Mouse (Mus musculus) spleen, adult 12 weeks (tissue): Measurements from ENCODE around the gene Slc25a18.
"Not testable (repeated sequence)": the region's sequence is repeated elsewhere in the genome, so short reads cannot be mapped to it uniquely, and the experiment has no call there.

Experiments used
- DNase-seq: peaks from one replicate; pipeline ENCODE4 v3.0.0; 2022; ENCODE audit warnings: low spot score

The Slc25a18 gene

DNA sequence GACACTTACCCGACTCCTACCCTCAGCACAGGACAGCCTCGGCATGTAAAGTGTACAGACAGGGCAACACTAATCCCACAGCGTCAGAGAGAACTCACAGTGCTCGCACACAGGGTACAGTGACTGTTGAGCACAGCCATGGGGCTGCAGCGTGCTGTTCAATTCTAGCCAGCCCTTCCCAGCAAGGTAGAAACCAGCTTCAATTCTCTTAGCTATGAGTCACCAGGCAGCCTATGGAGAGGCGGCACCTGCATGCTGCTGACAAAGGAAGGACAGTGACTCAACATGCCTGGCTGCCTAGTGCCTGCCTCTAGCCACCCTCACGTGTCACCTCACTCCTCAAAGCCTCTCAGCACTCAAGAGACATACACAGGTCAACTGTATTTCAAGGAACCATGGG, 24.6 kb downstream of the Slc25a18 start:
- no peak for DNase-seq

DNA sequence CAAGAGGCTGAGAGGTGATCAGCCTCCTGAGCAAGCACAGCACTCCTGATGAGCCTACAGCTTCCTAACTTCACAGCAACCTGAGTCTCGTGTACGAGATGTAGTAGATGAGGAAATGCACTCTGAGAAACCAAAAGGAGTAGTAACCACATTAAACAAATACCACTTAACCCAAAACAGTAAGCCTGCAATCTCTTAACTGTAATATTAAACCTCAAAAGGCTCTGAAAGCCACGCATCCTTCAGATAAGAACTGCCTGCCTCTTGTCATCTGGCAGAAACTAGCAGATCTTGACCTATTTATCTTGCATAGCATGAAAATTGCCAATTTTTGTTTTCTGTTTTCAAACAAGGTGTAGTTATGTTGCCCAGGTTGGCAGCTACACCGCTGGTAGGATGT, 25.5 kb downstream of the Slc25a18 start:
- no peak for DNase-seq

DNA sequence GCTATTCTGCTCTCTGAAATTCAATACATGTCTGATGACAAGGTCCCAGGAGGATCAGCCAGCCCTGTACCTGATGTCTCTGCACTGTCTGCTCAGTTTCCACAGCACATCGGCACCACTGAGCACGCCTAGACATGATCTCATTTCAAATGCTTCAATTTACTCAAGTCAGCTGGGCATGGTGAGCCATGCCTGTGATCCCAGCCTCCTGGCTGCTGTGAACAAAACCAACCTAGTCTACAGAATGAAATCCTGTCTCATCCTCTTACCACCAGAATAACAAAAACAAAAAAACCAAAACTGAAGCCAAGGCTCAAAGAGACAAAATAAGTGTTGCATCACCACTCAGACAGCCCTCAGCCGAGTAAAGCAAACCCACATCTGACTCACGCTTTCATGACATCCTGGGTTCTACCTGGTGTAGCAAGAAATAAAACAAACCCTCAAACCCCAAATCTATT, 26.2 kb downstream of the Slc25a18 start:
- DNase-seq: no peak

DNA sequence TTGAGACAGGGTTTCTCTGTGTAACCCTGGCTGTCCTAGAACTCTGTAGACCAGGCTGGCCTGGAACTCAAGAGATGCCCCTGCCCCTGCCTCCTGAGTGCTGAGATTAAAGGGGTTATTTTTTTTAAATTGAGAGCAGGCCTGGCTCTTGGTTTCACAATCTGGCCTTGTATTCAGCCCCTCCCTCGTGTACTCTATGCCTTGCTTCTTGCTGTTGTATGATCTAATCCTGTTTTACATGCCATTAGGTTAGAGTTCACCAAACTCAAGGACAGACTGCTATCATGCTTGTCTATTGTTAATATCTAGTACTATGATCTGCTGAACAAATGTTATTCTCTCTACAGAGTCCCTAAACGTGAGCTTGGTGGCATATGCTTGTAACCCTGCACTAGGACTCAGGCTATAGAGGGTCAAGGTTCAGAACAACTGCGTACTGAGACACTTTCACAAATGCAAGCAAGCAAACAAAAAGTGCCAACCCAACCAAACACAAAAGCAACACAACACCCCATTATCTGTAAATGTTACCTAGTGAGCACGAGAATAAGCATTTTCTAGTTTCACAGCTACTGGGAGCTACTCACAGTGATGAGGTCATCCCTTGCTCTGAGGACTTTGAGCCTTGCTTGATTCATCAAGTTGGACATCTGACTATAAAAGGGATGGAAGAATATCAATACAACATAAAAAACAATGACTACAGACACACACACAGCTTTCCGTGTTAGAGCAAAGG, 33.8 kb downstream of the Slc25a18 start:
- no peak for DNase-seq

DNA sequence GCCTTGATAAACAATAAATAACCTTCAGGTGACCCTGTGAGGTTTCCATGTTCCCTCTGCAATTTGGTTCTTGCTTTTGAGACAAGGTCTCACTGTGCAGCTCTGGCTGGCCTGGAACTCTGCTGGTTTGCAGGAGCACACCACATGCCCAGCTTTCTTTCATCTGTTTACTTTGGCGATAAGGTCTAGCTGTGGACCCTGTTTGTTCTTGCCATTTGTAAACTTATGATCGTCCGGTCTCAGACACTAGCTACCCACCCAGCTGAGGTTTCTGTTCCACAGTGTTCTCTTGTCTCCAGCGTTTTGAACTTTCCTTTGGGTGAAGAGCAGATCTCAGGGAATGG, 34.3 kb downstream of the Slc25a18 start:
- no peak for DNase-seq

DNA sequence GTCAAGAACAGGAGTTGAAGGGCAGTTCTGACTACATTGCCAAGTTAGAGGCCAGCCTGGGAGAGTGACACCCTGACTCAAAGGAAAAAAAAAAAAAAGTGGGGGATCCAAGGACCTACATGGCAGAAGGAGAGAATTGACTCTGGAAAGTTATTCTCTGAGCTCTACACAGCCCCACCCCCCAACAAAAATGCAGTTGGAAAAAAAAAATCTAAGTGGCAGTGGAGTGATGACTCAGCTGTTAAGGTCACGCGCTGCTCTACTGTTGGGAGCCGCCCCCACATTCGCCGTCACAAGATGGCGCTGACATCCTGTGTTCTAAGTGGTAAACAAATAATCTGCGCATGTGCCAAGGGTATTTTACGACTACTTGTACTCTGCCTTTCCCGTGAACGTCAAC, 38.6 kb downstream of the Slc25a18 start:
- DNase-seq: not testable (repeated sequence)

DNA sequence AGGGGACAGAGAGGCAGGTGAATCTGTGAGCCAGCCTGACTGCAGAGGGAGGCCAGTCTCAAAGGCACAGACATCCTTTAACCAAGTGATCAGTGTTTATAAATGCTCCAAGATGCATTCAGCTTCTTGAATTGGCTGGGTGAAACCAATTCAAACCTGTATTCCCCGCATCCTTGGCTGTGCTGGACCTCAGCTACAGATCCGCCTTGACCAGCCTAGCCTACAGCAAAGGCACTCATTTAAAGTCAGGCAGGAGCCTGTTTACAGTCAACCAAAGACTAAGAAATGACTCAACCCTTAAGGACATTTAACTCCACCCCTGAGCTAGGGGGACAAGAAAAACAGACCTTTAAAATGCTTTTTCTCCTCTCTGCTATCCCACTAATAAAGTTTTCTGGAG, 45.9 kb downstream of the Slc25a18 start:
- DNase-seq: no peak

DNA sequence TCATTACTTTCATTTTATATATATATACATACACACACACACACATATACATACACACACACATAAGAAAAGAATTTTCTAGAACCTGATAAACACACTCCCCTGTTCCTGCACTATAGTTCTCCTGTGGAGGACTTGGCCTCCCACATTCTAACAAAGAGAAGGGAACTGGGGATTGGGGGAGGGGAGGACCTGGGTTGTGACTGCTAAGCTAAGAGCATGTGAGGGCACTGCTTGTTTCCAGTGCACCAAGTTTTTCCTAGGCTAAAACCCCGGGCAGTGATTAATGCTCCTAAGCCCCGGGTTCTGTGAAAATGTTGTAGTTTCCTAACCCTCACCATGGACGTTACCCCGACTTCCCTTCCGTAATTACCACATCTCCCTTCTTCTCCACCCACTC, 46.8 kb downstream of the Slc25a18 start:
- DNase-seq: no peak

DNA sequence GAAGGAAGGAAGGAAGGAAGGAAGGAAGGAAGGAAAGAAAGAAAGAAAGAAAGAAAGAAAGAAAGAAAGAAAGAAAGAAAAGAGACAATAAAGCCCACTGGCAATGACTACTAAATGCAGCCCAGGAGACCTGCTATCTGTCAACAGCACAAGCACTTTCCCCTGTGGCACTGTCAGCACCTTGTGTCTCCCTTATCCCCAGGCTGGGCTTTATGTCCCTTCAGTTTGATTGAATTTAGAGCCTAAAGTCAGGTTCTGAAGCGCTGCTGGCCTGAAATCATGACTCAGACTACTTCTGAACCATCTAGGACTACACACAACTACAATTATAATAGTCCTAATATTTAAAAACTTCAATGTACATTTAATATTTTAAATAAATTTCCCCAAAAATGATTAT, 47.6 kb downstream of the Slc25a18 start:
- no peak for DNase-seq

DNA sequence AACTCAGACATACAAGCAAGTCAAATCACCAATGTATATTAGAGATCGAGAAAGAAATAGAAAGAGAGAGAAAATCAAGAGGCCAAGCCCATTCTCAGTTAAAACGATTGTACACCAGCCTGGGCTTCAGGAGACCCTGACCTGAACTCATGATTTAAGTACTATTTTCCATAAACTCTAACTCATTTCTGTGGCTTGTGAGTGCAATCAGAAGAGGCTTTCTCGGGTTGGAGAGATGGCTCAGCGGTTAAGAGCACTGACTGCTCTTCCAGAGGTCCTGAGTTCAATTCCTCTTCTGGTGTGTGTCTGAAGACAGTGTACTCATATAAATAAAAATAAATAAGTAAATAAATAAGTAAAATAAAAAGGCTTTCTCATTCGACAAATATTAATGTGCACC, 48.3 kb downstream of the Slc25a18 start:
- no peak for DNase-seq

DNA sequence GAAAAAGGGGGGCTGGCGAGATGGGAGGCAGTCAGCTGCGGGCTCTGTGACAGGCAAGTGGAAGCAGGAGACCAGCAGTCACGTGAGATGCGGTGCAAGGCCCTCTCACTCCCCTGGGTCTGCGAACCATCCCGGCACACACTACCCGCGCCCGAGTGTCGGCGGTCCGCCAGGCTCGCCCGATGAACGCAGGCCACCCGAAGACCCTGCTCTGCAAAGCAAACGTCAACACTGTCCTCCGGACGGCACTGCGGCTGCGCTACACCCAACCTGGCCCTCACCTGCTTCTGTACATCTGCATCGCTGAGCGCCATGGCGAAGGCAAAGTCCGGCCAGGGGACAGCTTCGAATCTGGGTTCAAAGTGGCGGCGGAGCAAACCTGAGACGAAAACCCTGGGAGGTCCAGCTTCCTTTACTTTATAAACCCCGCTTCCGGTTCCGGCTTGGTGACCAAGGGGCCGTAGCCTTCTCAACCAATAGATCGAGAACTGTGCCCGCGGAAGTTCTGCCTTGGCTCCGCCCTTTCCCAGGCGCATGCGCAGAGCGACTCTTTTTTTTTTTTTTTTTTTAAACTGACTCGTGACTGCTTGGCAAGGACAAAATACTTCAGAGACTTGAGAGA, 49.0 kb downstream of the Slc25a18 start, which contains the start of gene Atp6v1e1:
Atp6v1e1 (minus strand) TSS at position 487 of the 622 bp plus-strand sequence.
- peak; percentile 94 for DNase-seq

DNA sequence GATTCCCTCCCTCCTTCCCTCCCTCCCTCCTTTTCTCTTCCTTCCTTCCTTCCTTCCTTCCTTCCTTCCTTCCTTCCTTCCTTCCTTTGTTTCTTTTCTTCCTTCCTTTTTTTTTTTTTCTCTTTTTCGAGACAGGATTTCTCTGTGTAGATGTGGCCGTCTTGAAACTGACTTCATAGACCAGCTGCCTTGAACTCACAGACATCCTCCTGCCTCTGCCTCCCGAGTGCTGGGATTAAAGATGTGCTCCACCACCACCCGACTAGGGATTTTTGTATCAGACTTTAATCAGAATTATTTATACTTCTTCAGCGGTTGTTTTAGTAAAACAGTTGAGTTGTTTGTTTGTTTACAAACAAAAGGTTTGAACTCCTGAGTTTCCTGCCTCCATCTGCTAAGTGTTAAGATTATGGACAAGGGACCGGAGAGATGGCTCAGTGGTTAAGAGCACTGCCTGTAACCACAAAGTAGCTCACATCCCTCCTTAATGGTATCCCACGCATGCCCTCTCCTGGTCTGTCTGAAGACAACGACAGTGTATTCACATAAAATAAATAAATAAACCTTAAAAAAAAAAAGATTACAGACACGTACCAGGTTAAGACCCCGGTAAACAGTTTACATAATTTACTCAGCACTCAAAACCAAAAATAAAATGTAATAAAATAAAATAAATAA, 49.7 kb downstream of the Slc25a18 start:
- no peak for DNase-seq

DNA sequence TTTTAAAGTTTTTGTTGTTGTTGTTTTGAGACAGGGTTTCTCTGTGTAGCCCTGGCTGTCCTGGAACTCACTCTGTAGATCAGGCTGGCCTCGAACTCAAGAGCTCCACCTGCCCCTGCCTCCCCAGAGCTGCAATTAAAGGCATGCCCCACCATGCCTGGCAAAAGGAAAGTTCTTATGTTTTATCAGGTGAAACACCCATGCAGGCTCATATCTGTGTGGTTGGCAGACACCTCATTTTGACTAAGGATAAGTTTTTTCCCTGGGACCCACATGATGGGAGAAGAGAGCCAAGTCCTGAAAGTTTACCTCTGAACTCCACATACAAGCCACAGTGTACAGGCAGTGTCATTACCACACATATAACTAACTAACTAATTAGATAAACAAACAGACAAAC, 56.7 kb downstream of the Slc25a18 start:
- DNase-seq: no peak

DNA sequence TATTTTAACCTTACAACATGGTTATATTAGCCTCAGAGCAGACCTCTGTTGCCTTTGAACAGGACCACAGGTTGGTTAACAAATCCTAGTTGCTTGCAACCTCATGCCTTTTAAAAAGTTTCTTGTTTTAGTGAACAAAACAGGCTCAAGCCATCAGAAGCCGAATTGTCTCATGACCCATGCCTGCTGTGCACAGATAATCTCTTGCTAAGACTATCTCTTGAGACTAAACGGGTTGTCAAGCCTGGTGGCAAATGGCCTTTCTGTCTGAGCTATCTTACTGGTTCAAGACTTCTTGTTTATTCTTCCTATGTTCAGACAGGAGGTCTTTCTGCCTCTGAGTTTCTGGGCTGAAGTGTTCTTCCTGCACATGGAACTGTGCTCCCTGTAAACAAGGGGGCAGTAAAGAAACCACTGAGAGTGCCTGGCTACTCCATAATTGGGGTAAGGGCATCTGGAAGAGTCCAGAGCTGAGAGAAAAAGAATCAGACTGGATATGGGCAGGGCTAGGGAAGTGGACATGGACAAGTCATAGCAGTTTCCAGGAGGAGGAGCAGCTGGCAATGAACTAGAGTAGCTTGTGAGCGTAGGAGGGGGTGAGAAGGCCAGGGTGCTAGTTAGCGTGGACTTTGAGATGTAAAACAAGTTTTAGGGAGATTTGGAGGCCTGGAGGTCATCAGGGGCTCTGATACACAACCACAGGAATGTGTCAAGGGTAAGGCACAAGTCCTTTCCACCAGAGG, 57.7 kb downstream of the Slc25a18 start:
- DNase-seq: no peak

DNA sequence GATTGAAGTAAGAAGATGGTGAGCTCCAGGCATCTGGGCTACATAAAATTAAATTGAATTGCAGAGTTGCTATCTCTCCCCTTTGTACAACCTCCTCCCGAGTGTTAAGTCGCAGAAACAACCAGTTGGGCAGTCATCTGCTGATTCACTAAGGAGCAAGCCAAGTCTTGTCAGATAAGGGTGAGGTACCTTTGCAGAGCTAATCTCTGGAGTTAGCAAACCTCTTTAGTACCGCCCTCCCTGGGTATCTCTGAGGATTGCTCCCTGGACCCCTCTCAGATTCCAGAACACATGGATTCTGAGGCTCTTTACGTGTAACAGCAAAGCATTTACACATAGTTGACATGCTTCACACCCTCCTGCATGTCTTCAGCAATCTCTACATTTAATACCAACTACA, 58.7 kb downstream of the Slc25a18 start:
- DNase-seq: no peak

DNA sequence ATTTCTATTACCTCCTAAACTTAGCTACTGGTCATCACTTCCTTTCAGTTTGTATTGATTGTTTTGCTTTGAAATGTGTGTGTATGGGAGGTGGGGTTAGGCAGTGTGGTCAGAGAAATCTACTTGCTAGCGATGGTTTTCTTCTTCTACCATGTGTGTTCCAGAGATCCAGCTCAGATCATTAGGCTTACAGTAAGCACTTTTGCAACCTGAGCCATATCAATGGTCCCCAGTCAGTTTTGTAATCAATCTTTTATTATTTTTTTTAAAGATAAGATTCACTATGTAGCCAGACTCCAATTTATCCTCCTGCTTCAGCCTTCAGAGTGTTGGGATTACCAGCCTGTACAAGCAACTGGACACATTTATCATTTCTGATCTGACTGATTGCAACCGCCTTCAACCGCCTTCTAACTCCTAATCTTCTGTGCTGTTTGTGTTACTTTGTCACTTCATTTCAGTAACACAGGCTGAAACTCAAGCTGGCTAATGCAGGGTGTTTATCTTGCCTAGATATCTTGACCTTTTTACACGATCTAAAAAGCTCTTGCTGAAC, 61.5 kb downstream of the Slc25a18 start:
- DNase-seq: no peak

DNA sequence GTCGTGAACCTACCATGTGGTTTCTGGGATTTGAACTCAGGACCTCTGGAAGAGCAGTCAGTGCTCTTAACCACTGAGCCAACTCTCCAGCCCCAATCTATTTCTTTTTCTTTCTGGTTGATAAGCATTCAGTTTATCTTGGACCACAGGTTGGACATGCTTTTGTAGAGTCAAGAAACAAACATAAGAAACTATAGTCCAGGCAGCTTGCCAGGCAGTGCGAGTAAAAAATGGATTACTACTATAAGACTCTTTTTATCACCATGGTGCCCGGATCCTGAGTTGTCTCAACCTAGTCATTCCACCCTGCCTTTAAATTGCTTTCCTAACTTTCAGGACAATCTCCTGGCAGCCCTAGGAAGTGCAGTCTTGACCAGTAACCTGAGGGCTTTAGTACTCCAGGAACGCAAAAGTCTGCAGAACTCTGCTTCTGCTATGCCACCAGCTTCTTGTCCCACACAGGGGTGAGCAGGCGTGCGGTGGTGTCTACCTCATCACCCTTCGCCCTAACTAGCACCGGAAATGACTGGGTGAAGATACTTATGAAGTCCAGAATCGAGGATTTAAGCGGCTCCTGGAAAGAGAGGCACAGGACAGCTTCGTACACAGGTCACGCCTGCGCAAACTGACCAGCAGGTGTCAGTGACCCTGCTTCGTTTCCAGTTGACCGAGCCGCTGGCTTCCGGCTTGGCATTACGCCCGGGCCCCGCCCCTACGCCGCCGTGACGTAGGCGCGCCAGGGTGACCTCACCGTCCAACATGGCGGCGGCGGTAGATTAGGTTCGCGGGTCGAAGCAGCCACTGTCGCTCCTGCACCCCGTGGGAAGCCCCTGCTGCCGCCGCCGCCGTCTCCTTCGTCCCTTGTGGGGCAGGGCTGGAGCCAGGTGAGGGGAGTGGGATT, 62.3 kb downstream of the Slc25a18 start, which contains the start of gene Bcl2l13:
Bcl2l13 (plus strand) TSS at position 739 of the 901 bp plus-strand sequence.
- DNase-seq: peak; percentile 98

DNA sequence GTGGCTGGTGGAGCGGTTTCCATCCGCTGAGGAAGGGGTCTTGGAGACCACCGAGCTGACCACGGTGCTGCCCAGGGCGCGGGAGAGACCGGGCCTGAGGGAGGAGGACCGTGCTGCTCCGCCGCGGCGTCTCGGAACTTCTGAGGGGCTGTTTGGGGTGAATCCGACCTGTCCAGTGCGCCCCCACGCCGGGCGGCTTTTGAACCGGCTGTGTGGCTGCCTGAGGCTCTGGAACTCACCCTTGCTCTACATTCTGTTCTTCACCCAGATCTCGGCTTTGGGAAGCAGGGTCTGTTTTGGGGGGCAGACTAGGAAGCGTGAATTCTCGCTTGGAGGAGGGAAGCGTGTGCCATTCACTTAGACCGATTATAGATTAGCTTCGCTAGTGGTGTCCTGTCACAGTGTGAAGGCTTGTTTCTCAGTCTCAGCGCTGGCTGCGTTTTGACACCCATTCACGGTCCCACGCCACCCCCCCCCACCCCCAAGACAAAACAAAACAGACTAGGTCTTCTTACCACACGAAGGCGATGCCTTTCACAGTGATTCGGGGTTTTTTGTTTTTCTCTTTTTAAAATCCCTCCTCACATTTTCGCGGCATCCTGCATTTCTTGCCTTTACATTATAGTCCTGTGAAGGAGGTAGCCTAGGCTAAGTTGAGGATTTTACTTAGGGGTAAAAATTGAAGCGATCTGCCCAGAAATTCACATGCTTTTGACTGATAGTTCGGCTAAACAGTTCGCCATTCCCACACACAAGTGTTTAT, 63.2 kb downstream of the Slc25a18 start:
- no peak for DNase-seq

DNA sequence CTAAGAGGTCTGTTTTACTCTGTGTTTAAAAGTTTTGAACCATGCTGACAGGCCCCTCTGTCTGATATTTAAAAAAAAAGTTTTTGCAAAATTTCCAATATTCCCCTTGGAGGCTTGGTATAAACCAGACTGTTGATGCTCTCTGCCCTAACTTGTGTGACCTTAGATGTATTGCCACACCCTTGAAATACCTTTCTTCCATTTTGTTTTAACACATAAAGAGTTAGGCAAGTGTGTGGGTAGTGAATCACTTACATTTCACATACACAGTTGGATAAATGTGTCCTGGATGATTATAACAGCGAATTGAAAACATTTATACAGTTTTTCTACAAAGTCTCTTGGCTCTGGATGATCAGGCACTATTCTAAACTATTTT, 63.8 kb downstream of the Slc25a18 start:
- no peak for DNase-seq

DNA sequence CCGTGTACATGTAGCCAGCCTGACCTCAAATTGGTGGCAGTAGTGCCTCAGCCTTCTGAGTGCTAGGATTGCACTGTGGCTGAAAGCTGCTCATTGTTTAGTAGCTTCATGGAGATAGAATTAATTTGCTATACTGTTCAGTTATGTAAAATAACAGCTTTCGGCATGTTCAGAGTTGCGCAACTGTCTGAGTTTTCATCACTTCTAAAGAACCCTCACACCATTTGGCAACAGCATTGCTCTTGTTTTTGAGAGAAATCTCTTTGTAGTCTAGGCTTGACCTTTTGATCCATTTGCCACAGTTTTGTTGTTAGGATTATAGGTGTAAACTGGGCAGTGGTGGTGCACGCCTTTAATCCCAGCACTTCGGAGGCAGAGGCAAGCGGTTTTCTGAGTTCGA, 66.9 kb downstream of the Slc25a18 start:
- DNase-seq: no peak
